8 mouse cellular contexts compared by ENCODE assay signal in the genomic region with DNA sequence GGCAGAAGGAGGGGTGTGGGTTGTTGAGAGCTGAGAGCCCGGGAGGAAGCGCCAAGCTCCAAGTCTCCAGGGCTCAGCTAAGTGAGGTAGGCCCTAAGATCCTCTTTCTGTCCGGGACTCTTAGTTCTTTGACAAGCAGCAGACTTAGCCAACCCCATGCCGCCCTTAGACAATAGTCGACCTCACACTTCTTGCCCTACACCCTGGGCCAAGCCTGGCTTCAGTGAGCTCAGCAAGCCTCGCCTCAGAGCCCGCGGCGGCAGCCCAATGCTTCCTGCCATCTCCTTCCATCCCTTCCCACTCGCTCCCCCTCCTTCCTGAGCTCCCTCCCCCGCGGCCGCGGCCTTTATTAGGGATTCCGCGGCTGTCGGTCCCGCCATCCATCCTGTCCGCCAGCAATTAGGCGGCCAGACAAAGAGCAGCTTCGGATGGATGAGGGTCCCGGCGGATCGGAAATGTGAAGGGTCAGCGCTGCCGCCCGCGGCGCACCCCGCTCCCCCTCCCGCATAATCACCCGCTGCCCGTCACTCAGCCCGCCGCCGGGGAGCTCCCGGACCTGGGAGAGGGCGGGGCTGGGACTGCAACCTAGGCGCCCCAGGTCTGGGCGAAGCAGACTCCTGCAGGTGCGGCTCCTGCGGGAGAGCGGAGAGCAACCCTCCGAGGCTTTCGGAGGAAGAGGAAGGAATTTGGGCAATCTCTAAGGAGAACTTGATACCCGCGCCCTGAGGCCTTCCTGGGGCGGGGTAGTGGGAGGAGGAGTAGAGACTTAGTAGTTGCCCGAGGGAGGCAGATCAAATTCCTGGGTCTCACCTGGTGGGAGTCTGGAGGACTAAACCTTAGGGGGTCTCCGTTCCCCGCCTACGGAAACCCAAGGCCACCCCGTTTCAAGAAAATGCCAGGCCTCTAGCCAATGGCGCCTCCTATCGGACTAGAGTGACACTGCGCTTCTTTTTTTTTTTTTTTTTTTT. TPM values are rescaled to one million over a fixed set of nuclear protein-coding genes. Genes with fewer than 3 reads are reported as not detected.
DNase-seq lines count a peak whose midpoint lies in the region; ATAC-seq and TF ChIP-seq lines count a peak whose summit lies in the region.

No protein-coding gene starts in this region.

- H3K4me1 ChIP-seq in spleen, adult 2 months (ENCODE audit: control insufficient read depth, insufficient read depth, insufficient read length), result peaks cover 3% of the 10 kb centered on the region; the same call in 1 of the 2 replicates
- peaks cover 24% of the 10 kb centered on the region for H3K4me1 ChIP-seq in heart, postnatal 0 days (ENCODE audit: control insufficient read depth, insufficient read depth)
- H3K4me1 ChIP-seq in stomach, postnatal 0 days (replicated peaks; ENCODE audit: control insufficient read depth, insufficient read depth), result peaks cover 5% of the 10 kb centered on the region; the same call in 1 of the 2 replicates

- 0 out of 2 replicates have a peak overlapping the region, but pooled peaks have one; percentile 26 for H3K9ac ChIP-seq in heart, postnatal 0 days (replicated peaks; ENCODE audit: low read depth, low read length)
- peak overlapping the region; percentile 31 for H3K9ac ChIP-seq in stomach, postnatal 0 days (ENCODE audit: low read length)

- no peak overlapping the region for H3K27ac ChIP-seq in spleen, adult 2 months (ENCODE audit: insufficient read depth, low read length)
- no peak overlapping the region for H3K27ac ChIP-seq in heart, postnatal 0 days (ENCODE audit: low read depth)
- H3K27ac ChIP-seq in stomach, postnatal 0 days (replicated peaks), result no peak overlapping the region

- peak overlapping the region; percentile 21; the same call in 1 of the 2 replicates for H3K4me3 ChIP-seq in spleen, adult 2 months (ENCODE audit: extremely low read depth, insufficient read depth, insufficient read length)
- peak overlapping the region; percentile 46 for H3K4me3 ChIP-seq in heart, postnatal 0 days (ENCODE audit: low read depth, low read length)
- peak overlapping the region; percentile 38 for H3K4me3 ChIP-seq in stomach, postnatal 0 days (ENCODE audit: low read depth, low read length)

- H3K9me3 ChIP-seq in heart, postnatal 0 days (replicated peaks; ENCODE audit: control insufficient read depth, low read length), result no peaks in the 10 kb centered on the region
- no peaks in the 10 kb centered on the region for H3K9me3 ChIP-seq in stomach, postnatal 0 days (ENCODE audit: control insufficient read depth, low read length)

- 6% methylated on average over 56 of the region's 56 CpGs for WGBS in spleen, adult 2 months
- WGBS in heart, postnatal 0 days, result 3% methylated on average over 56 of the region's 56 CpGs
- 4% methylated on average over 56 of the region's 56 CpGs for WGBS in stomach, postnatal 0 days

- TF ChIP-seq EP300 in heart, postnatal 0 days (IDR thresholded peaks at IDR 0.05; ENCODE audit: low read depth), result no peak
- no peak for TF ChIP-seq EP300 in stomach, postnatal 0 days (optimal IDR thresholded peaks at IDR 0.05)

- DNase-seq in spleen, adult 2 months (ENCODE audit: low read depth in 1 of 2, low spot score in 2 of 2), result no peak
- no peak for DNase-seq in spleen, postnatal 4 days (ENCODE audit: low spot score in 2 of 2)
- DNase-seq in embryo, embryonic 10.5 days (ENCODE audit: low spot score), result peak; percentile 84
- DNase-seq in heart, postnatal 0 days (ENCODE audit: low spot score), result no peak
- DNase-seq in layer of hippocampus, postnatal 14 days (ENCODE audit: low spot score in 2 of 2), result peak; percentile 23 to 31
- DNase-seq in stomach, postnatal 0 days (ENCODE audit: low spot score), result peak; percentile 56
- DNase-seq in natural killer cell, adult 2 months (ENCODE audit: low spot score in 2 of 2), result no peak

- peaks cover 37% of the 10 kb centered on the region for H3K27me3 ChIP-seq in spleen, adult 2 months (ENCODE audit: control insufficient read depth, insufficient read depth, low read length)
- H3K27me3 ChIP-seq in heart, postnatal 0 days (ENCODE audit: control insufficient read depth, insufficient read depth, low read length), result peaks cover 95% of the 10 kb centered on the region
- peaks cover 28% of the 10 kb centered on the region; the same call in 1 of the 2 replicates for H3K27me3 ChIP-seq in stomach, postnatal 0 days (ENCODE audit: control insufficient read depth, insufficient read depth, low read length)

- TF ChIP-seq POLR2A in spleen, adult 2 months (IDR thresholded peaks at IDR 0.05; ENCODE audit: low read depth, low read length), result no peak

- H3K36me3 ChIP-seq in spleen, adult 2 months (ENCODE audit: control insufficient read depth, insufficient read depth, low read length), result no peaks in the 10 kb centered on the region
- no peaks in the 10 kb centered on the region for H3K36me3 ChIP-seq in heart, postnatal 0 days (replicated peaks; ENCODE audit: control insufficient read depth, insufficient read depth, low read length)
- no peaks in the 10 kb centered on the region for H3K36me3 ChIP-seq in stomach, postnatal 0 days (ENCODE audit: control insufficient read depth, insufficient read depth, low read length)

- TF ChIP-seq CTCF in spleen, adult 2 months (IDR thresholded peaks at IDR 0.05; ENCODE audit: extremely low read depth, insufficient read depth, insufficient read length, insufficient replicate concordance), result peak; percentile 2; the same call in 1 of the 2 replicates
- TF ChIP-seq CTCF in heart, postnatal 0 days (IDR thresholded peaks at IDR 0.05; ENCODE audit: low read depth), result peak; percentile 31
- TF ChIP-seq CTCF in stomach, postnatal 0 days (IDR thresholded peaks at IDR 0.05; ENCODE audit: low read depth), result peak; percentile 60

- no peak for ATAC-seq in heart, postnatal 0 days (ENCODE audit: insufficient read depth, low read depth)
- peak; percentile 62 for ATAC-seq in megakaryocyte, adult 5-6 weeks (ENCODE audit: poor library complexity, severe bottlenecking)
- peak; percentile 53 for ATAC-seq in stomach, postnatal 0 days (ENCODE audit: low FRiP score, low TSS enrichment)

- H3K4me2 ChIP-seq in heart, postnatal 0 days (ENCODE audit: low read depth, low read length), result peak overlapping the region; percentile 80
- H3K4me2 ChIP-seq in stomach, postnatal 0 days (replicated peaks; ENCODE audit: low read depth), result peak overlapping the region; percentile 64

RNA-seq across cellular contexts. Expression of a gene that starts 0.6 kb away (rescaled TPM):
- 0.35 and 0.60 TPM in 2 replicates for polyA plus RNA-seq in spleen, adult 2 months (2012; rRNA removed)
- total RNA-seq in heart, postnatal 0 days (2014; rRNA removed; ENCODE audit: low replicate concordance), result 2.3 TPM in 1 of 2 replicates, not detected in the other
- 0.29 and 0.61 TPM in 2 replicates for polyA plus RNA-seq in heart, postnatal 0 days (2015; fragmentation: Nextera tagmentation; extraction: Ambion mirVana)
- total RNA-seq in layer of hippocampus, postnatal 14 days (2021), result under 1 TPM in 1 of 2 experiments, not detected in 1; 0.28 TPM
- not detected in 2 replicates for total RNA-seq in megakaryocyte, adult 5-6 weeks (2015)
- 0.11 TPM in 1 of 2 replicates, not detected in the other for total RNA-seq in megakaryocyte, adult 5-6 weeks (2017)
- polyA plus RNA-seq in stomach, postnatal 0 days (2015; fragmentation: Nextera tagmentation; extraction: Ambion mirVana), result 13.5 and 14.4 TPM in 2 replicates

RNA-seq across cellular contexts. Expression of a gene that starts 6.0 kb away (rescaled TPM):
- not detected in 2 replicates for polyA plus RNA-seq in spleen, adult 2 months (2012; rRNA removed)
- total RNA-seq in heart, postnatal 0 days (2014; rRNA removed; ENCODE audit: low replicate concordance), result not detected in 2 replicates
- polyA plus RNA-seq in heart, postnatal 0 days (2015; fragmentation: Nextera tagmentation; extraction: Ambion mirVana), result 0.20 TPM in 1 of 2 replicates, not detected in the other
- under 1 TPM in 1 of 2 experiments, not detected in 1; 0.44 TPM for total RNA-seq in layer of hippocampus, postnatal 14 days (2021)
- not detected in 2 replicates for total RNA-seq in megakaryocyte, adult 5-6 weeks (2015)
- total RNA-seq in megakaryocyte, adult 5-6 weeks (2017), result not detected in 2 replicates
- polyA plus RNA-seq in stomach, postnatal 0 days (2015; fragmentation: Nextera tagmentation; extraction: Ambion mirVana), result not detected in 2 replicates

RNA-seq across cellular contexts. Expression of a gene that starts 19.2 kb away (rescaled TPM):
- polyA plus RNA-seq in spleen, adult 2 months (2012; rRNA removed), result 5.9 and 7.5 TPM in 2 replicates
- total RNA-seq in heart, postnatal 0 days (2014; rRNA removed; ENCODE audit: low replicate concordance), result 16.2 and 19.1 TPM in 2 replicates
- 7.0 and 8.1 TPM in 2 replicates for polyA plus RNA-seq in heart, postnatal 0 days (2015; fragmentation: Nextera tagmentation; extraction: Ambion mirVana)
- total RNA-seq in layer of hippocampus, postnatal 14 days (2021), result 1 to 10 TPM; 1.2 to 2.6 TPM
- total RNA-seq in megakaryocyte, adult 5-6 weeks (2015), result 27.1 and 37.2 TPM in 2 replicates
- total RNA-seq in megakaryocyte, adult 5-6 weeks (2017), result 27.9 and 28.3 TPM in 2 replicates
- 5.1 and 7.1 TPM in 2 replicates for polyA plus RNA-seq in stomach, postnatal 0 days (2015; fragmentation: Nextera tagmentation; extraction: Ambion mirVana)

RNA-seq across cellular contexts. Expression of a gene that starts 32.1 kb away (rescaled TPM):
- 1.5 and 2.2 TPM in 2 replicates for polyA plus RNA-seq in spleen, adult 2 months (2012; rRNA removed)
- total RNA-seq in heart, postnatal 0 days (2014; rRNA removed; ENCODE audit: low replicate concordance), result 17.6 and 22.5 TPM in 2 replicates
- polyA plus RNA-seq in heart, postnatal 0 days (2015; fragmentation: Nextera tagmentation; extraction: Ambion mirVana), result 15.0 and 16.1 TPM in 2 replicates
- 10 to 100 TPM; 35.2 to 38.6 TPM for total RNA-seq in layer of hippocampus, postnatal 14 days (2021)
- not detected in 2 replicates for total RNA-seq in megakaryocyte, adult 5-6 weeks (2015)
- total RNA-seq in megakaryocyte, adult 5-6 weeks (2017), result not detected in 2 replicates
- 13.7 and 13.9 TPM in 2 replicates for polyA plus RNA-seq in stomach, postnatal 0 days (2015; fragmentation: Nextera tagmentation; extraction: Ambion mirVana)

RNA-seq across cellular contexts. Expression of a gene that starts 38.6 kb away (rescaled TPM):
- 0.99 and 1.4 TPM in 2 replicates for polyA plus RNA-seq in spleen, adult 2 months (2012; rRNA removed)
- total RNA-seq in heart, postnatal 0 days (2014; rRNA removed; ENCODE audit: low replicate concordance), result 2.0 TPM in 1 of 2 replicates, not detected in the other
- 0.07 and 0.84 TPM in 2 replicates for polyA plus RNA-seq in heart, postnatal 0 days (2015; fragmentation: Nextera tagmentation; extraction: Ambion mirVana)
- total RNA-seq in layer of hippocampus, postnatal 14 days (2021), result 1 to 10 TPM; 3.7 to 5.1 TPM
- total RNA-seq in megakaryocyte, adult 5-6 weeks (2015), result not detected in 2 replicates
- not detected in 2 replicates for total RNA-seq in megakaryocyte, adult 5-6 weeks (2017)
- polyA plus RNA-seq in stomach, postnatal 0 days (2015; fragmentation: Nextera tagmentation; extraction: Ambion mirVana), result 25.7 and 28.6 TPM in 2 replicates

Comparison
In these comparisons a context has a peak if more than half of its experiments do, and no peak if none do; other contexts are left out.
1. DNase-seq: peak in embryo, embryonic 10.5 days (single experiment), layer of hippocampus, postnatal 14 days (2 of 2) and stomach, postnatal 0 days (single experiment); none in spleen, adult 2 months (0 of 2), spleen, postnatal 4 days (0 of 2), heart, postnatal 0 days (single experiment) and natural killer cell, adult 2 months (0 of 2).
2. CTCF ChIP-seq: peak in every context shown above with its lines; median percentile 60 in stomach, postnatal 0 days; 31 in heart, postnatal 0 days; 2 in spleen, adult 2 months.
3. Peak in every context shown above with its lines, with median percentiles within 50 percentile points of each other: H3K4me3 ChIP-seq.